Mouse (Mus musculus) megakaryocyte, embryonic 14.5 days (primary cell): Measurements from ENCODE around the gene Pdzd9.

Experiments
- FLI1 ChIP-seq: IDR thresholded peaks from 2 replicates; pipeline ENCODE4 v1.6.1; 2012; ENCODE audit warnings: low read length, inconsistent platforms, mixed read lengths
- GATA1 ChIP-seq: IDR thresholded peaks from 3 replicates; pipeline ENCODE4 v1.6.1; 2012; ENCODE audit warnings: mixed read lengths, low read length, inconsistent platforms, borderline replicate concordance

GRCm38 (mm10) chr7:120703888-120704287, 33.7 kb upstream of the Pdzd9 start:
- TF ChIP-seq GATA1 (no peak), FLI1 (no peak)
